In genomic region chr15:12710036-12710435, GRCm38 (mm10) we compare ENCODE assay signal across 16 mouse cellular contexts. TPM values are rescaled to one million over a fixed set of nuclear protein-coding genes. Genes with fewer than 3 reads are reported as not detected.
DNase-seq lines count a peak whose midpoint lies in the region; ATAC-seq lines count a peak whose summit lies in the region.
"Had no signal": no experiment of that assay in that cellular context is flagged by ENCODE, and none has a peak within 500 bp of the region (broad histone marks: within the 10 kb centered on the region; RNA-seq: fewer than 3 reads in every experiment).

No protein-coding gene starts in this region.

- no peak for ATAC-seq in cerebellum, adult (ENCODE audit: insufficient number of reproducible peaks, low FRiP score, low TSS enrichment)
- ATAC-seq: midbrain, embryonic 16.5 days had no signal

- DNase-seq in cerebellum, adult 11 months, result peak; percentile 18
- peak; percentile 20 for DNase-seq in cerebellum, adult 11-12 months
- peak; percentile 78 to 83 for DNase-seq in cerebellum, postnatal 14 days
- peak; percentile 65 for DNase-seq in gastrocnemius, postnatal 14 days
- no peak for DNase-seq in layer of hippocampus, postnatal 25 days (ENCODE audit: extremely low spot score in 1 of 2, low spot score in 1 of 2)
- no peak for DNase-seq in right cerebral cortex, postnatal 36 days (ENCODE audit: low spot score in 2 of 2)
- no peak for DNase-seq in lung, postnatal 36 days
- DNase-seq: adrenal gland, adult 2 months; embryo, embryonic 11 days; kidney, adult 9 months; kidney, postnatal 36 days; lung, adult 18-20 months; lung, postnatal 14 days; right cerebral cortex, postnatal 4 days had no signal

- intact Hi-C loops in gastrocnemius, postnatal 14 days (cut with DNase I; ENCODE audit: low total_unique reads), result no loop called here

RNA-seq across cellular contexts. Expression of gene Pdzd2, which starts 29.7 kb away (rescaled TPM):
- total RNA-seq in gastrocnemius, postnatal 14 days (2021), result 10 to 100 TPM; 31.5 to 34.4 TPM
- 10 to 100 TPM; 49.4 to 56.4 TPM for total RNA-seq in layer of hippocampus, postnatal 25 days (2021)

Comparison
In these comparisons a context has a peak if more than half of its experiments do, and no peak if none do; other contexts are left out.
1. DNase-seq: peak in cerebellum, adult 11 months (single experiment), cerebellum, adult 11-12 months (single experiment), cerebellum, postnatal 14 days (2 of 2) and gastrocnemius, postnatal 14 days (single experiment); none in layer of hippocampus, postnatal 25 days (0 of 2), right cerebral cortex, postnatal 36 days (0 of 2) and lung, postnatal 36 days (single experiment).